Mouse (Mus musculus): ENCODE measurements at regions not wholly inside any gene's neighbourhood (a gene's known extent, or its start where the extent isn't known, plus 50 kb on each side); places are given as distances from the start of the nearest gene placed in this dataset.
"Not testable (repeated sequence)": the region's sequence is repeated elsewhere in the genome, so short reads cannot be mapped to it uniquely, and the experiment has no call there.

DNA sequence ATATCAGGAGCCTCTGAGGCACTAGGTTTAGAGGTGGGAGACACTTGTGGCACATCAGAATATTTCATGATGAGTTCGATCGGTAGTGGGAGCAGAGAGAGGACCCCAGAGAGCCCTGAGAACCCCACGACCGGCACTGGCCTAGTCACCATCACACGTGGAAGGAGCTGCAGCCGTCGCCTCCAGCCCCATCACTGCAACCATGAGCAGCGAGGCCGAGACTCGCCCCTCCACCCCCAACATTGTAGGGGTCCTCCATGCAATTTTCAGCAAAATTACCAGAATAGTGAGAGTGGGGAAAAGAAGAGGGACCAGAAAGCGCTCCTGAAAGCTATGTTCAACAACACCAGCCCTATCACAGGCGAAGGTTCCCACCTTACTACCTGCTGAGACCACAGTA is 297.0 kb downstream of the Edem1 start:
- no peak for ATAC-seq (ENCODE audit: low TSS enrichment)

DNA sequence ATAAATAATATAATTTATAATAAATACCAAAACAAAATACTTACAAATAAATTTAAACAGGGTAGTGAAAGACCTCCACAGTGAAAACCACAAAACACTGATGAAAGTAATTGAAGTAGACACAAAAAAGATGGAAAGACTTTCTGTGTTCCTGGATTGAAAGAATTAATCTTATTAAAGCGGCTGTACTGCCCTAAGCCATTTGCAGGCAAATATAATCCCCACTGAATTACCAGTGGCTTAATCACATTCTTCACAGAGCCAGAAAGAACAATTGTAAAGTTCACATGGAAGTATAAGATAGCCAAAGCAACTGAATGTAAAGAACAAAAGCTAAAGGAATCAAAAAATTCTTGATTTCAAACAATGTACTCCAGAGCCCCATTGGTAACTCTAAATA is 298.8 kb downstream of the Edem1 start:
- no peak for ATAC-seq (ENCODE audit: low TSS enrichment)

DNA sequence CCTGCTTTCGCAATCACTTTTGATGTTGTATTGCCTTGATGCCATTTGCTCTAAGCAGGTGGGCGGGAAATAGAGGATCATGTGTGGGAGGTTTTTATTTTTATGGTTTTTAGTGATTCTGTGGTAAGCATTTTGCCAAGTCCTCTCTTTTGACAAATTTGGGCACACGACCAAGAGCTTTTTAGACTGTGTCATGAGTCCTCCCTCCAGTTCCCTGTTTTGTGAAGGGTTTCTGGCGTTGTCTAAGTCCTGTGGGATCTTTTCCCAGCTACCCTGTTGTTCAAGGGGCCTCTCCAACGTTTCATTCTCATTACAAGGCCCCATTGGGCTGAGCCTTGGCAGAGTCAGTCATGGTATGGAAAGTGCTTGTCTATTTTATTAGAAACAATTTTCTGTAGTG is 317.7 kb downstream of the Edem1 start:
- ATAC-seq (ENCODE audit: low TSS enrichment) = peak; percentile 39

DNA sequence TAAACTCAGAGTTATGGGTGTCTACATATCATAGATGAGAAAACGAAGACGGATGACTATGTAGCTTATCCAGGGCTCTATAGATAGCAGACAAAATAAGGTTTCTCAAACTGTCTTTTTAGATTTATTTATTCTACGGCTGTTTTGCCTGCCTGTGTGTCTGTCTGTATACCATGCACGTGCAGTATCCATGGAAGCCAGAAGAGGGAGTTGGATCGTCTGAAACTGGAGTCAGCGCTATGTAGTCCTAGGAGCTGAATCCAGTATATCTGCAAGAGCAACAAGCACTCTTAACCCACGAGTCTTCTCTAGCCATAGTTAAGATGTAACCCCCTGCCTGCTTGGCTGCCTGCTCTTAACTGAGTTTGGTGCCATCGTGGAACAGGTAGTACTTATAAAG is 320.6 kb downstream of the Edem1 start:
- ATAC-seq (ENCODE audit: low TSS enrichment) = no peak

DNA sequence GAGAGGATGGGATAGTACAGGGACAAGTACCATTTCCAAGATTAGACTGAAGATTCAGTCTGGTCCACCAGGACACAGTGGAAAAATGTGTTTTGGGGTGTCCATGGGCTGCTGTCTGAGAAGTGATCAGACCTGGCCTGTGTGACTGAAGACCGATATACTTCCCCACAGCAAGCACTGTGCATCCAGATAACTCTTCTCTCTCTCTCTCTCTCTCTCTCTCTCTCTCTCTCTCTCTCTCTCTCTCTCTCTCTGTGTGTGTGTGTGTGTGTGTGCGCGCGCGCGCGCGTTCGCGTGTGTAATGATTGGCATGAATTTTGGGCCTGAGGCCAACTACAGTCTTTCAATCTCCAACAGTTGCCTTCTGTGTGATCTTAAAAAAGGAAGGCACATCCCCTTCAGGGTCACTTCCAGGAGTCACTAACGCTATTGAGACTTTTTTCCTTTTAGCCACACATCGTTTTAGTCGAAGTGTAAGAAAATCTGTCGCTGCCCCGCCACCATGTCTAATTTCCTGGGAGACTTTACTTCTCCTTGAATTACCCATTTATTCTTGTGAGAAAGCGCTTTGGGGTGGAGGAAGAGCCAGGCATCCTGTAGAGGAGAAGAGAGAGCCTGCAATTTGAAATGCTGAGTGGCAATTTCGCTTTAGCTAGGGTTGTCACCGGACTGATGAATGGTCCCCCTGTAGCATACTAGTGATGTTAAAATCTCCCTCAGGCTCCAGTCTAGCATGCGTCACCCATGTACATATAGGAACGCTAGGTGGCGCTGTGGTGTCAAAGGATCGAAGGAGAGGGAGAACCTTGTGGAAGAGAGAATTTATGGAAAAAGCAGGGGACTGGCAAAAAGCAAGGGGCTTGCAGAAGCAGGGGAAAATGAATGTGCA is 321.8 kb downstream of the Edem1 start:
- peak; percentile 94 for ATAC-seq (ENCODE audit: low TSS enrichment)

DNA sequence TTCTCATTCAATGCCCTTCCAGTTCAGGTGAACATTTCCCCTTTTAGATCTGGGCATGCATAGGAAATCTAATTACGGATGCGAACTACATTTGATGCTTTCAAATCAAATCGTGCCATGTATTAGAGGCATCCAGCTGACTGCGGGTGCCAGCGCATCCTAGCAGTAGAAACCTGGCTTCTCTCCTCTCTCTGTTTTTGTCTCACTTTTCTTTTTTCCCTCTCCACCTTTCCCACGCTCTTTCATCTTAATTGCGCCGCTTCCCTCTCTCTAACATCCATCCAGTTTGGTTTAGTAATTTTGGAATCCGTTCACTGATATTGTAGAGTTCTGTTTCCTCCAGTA is 322.4 kb downstream of the Edem1 start:
- peak; percentile 53 for ATAC-seq (ENCODE audit: low TSS enrichment)

DNA sequence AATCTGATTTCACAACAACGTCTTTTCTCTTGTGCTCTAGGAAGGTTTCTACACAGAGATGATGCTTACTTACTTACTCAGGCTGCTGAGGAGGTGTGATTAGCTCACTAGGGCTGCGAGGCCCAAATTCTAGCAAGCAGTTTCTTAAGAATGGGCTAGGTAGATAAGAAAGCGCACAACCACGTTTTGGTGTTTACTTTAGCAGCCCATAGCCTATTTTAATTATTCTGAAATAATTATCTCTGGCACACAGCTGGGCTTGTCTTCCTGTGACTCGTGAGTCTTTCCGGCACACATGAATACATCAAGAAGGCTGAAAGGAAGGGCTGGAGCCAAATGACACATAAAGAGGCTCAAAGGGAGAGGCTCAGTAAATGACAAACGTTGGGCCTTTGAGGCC is 325.2 kb downstream of the Edem1 start:
- ATAC-seq (ENCODE audit: low TSS enrichment) = no peak

DNA sequence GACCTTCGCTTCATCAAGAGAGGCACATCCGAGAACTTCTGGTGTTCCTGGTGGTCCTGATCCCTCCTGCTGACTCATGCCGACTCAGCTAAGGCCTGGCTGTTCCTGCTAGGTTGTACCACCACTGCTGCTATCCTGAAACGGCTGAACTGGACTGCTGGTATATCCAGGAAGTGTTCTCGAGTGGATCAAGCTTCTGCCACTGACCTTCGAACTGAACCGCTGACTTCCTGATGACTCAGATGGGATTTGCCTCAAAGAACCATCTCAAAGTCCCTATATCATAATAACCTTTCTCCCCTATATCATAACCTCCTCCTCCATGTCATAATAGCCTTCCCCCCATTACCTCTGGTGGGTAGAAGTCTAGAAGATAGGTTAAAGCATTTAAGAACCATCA is 331.1 kb downstream of the Edem1 start:
- no peak for ATAC-seq (ENCODE audit: low TSS enrichment)

DNA sequence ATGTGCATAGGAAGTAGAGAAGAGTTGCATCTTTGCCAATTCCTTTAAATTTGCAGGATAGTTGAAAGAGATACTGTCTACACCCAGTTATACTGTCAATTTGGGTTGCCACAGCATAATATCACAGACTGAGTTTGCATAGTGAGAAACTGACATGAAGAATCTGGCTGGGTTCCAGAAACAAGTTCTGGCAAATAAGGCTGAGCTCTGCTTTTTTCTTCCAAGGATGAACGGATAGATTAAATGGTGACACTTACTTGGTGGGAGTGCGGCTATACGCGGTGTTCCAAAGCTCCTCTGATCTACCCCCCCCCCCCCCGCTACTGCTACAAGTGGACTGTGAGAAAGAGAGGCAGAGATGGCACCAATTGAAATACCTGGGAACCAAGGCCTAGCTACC is 339.0 kb downstream of the Edem1 start:
- ATAC-seq (ENCODE audit: low TSS enrichment) = no peak; the same call in 1 of the 2 replicates

DNA sequence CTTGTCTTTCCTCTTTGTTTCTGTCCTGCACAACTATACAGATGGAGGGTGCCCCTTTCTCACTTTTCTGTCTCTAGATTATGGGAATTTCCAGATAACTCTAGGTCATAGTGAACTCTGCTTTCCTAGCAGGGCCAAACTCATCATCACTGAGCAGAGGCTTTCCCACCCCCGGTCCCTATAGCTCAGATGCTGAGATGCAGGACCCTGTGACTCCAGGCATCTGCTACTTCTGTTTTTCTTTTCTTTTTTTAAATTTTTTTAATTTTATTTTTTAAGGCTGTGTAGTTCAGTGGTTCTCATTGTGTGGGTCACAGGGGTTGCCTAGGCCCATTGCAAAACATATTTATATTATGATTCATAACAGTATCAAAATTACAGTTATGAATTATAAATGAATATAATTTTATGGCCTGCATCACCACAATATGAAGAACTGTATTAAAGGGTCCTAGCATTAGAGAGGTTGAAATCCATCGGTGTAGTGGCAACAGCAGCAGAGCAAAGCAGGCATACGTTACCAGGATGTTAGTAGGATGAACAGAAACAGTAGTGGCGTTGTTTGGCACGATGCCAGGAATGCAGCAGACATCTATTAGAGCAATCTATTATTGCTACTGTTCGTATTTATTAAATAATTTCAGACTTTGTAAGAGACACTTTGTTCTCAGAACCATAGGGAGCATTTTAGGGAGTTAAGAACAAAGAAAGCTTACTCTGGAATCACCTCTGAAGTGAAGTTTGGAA is 343.8 kb downstream of the Edem1 start:
- no peak for ATAC-seq (ENCODE audit: low TSS enrichment)

DNA sequence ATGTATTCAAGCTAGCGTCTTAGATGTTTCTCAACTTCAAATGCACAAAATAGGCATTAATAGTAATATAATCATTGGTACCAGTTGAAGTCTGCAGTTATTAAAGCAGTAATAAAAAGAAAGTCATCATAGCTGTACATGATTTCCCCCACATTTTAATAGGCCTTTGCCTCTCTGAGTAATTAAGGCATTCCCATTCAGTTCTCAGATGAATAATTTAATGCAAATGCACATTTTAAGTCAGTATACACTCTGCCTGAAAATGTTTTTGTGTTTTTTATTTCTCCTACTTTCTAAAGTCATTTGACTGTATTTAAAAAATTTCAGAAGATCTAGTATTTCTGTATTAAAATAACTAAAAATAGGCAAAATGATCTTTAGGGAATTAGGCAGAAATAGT is 344.6 kb downstream of the Edem1 start:
- ATAC-seq (ENCODE audit: low TSS enrichment) = no peak

DNA sequence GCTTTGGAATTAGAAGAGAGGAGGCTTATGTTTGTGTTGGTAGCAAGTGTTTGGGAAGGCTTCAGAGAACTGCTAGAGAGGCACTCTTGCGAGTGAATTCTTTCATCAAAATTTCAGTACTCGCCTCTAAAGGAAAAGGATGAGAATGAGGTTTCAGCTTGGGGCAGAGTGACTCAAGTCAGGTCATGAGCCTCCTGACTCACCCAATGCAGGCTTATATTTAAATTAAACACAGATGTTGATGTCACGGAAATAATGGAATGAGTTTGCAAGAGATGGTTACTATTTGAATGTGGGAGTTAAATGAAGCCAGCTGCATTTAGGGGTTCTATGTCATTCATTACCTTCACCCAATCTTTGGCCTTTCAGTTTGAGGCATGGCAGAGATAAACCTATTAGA is 348.4 kb downstream of the Edem1 start:
- ATAC-seq (ENCODE audit: low TSS enrichment) = no peak

DNA sequence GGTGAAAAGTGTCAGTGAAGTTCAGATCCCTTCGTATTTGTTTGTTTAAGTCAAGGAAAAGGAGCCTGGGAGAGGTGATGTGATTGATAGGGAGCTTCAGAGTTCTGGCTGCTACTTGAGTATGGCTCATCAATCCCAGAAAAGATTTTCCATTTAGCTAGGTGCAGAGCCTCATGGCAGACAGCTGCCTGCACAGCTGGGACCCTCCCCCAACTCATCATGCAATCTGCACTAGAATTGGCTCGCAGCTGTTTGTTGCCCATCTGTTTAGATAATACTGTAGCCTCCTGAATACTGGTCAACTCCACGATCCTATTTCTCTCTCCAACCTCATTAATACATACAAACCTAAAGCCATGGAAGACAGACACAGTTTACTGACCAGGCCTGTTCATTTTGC is 354.4 kb downstream of the Edem1 start:
- no peak for ATAC-seq (ENCODE audit: low TSS enrichment)

DNA sequence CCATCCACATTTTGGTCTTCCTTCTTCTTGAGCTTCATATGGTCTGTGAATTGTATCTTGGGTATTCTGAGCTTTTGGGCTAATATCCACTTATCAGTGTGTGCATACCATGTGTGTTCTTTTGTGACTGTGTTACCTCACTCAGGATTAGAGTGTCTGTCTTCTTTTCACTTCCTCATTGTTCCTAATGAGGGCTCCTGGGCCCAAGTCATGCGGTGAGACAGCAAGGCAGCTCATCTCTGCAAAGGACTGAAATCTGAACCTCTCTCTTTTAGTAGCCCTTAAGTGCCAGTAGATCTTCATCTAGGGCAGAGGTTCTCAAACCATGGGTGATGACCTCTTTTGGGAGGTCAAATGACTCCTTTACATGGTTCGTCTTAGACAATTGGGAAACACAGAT is 364.6 kb downstream of the Edem1 start:
- ATAC-seq (ENCODE audit: low TSS enrichment) = not testable (repeated sequence)

DNA sequence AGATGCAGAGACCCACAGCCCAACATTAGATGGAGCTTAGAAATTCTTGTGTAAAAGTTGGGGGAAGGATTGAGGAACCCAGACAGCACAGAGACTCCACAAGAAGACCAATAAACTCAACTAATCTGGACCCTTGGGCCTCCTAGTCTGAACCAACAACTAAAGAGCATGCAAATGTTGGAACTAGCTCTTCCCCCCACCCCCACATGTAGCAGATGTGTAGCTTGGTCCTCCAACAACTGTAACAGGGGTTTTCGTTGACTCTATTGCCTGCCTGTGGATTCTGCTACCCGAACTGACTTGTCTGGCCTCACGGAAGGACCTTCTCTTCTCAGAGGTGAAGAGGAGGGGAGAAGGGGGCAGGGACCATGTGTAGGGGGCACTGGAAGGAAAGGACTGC is 365.2 kb downstream of the Edem1 start:
- ATAC-seq (ENCODE audit: low TSS enrichment) = no peak

DNA sequence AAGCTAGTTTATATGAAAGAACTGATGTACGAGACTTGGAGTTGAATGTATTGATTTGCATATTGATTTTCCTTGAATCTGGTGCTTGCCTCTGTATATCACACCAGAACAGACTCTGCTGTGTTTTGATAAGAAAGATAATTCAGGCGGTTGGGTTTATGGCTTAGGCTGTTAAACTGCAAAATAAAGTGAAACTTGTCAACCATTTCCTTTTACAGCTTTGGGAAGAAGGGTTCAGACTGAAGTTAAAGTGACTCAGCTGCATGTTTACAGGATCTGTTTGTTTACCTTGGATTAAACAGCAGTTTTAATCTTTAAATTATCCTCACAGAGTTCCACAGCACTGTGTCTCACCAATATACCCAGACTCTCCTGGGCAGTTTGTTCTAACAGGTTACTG is 381.3 kb downstream of the Edem1 start:
- ATAC-seq (ENCODE audit: low TSS enrichment) = no peak

DNA sequence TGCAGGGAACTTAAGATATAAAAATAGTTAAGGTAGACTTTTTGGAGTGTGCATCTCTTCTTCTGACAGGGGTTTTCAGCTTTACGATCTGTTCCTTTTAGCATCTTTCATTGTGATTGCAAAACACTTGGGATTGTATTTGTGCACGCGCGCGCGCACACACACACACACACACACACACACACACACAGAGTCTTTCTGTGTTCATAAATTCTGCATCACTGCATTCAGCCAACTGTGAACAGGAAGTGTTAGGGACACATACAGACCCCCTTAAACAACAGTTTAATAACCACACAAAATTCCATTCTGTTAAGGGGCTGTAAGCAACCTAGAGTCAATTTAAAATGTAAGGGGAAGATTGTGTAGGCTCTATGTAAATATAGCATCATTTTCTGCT is 401.9 kb downstream of the Edem1 start:
- ATAC-seq (ENCODE audit: low TSS enrichment) = no peak

DNA sequence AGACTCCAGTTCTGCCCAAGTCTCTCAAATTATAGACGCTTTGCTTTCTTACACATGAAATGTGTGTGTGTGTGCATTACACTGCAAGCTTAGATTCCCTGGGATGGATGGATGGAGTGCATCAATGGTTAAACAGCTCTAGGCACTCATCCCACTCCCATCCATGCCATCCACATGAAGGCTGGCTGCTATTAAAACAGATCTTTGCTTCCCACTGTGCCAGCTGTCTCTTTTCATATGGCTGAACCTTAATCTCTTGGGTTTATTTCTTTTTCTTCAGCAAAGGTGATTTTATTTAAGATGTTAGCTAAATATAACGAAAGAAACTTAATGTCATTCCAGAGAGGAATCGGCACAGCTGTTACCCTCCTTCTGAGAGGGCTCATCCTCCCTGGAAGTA is 405.0 kb downstream of the Edem1 start:
- peak; percentile 80 for ATAC-seq (ENCODE audit: low TSS enrichment)

DNA sequence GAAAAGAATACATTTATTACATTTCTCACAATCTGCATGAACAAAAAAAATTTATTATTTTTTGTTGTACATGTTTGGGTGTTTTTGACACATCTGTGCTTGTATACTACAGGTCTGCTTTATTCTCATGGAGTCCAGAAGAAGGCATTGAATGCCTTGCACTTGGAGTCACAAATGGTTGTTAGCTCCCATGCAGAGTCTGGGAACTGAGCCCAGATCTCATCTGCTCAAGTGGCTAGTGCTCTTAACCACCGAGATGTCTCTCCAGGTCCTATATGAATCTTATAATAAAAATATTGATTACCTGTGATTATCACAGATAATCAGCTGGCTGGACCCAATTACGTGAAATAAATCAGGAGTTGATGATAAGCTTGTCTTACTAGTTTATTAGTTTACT is 417.2 kb downstream of the Edem1 start:
- no peak for ATAC-seq (ENCODE audit: low TSS enrichment)

DNA sequence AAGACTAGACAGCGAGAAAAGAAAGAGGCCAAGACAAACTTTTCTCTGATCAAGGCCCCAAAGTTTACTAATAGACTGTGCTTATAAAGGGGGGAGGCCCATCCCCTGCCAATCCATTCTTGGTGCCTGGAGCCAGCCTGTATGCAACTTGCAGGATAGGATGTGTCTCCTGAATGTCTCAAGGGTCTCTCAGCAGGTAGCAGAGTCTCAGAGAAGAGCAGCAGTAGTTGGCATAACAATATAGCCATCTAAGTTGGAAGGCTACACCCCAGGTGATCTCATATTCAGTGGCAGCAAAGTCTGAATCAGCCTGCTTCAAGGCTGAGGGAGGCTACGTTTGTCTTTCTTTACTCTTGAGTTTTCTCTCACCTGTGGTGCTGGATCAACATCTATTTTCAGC is 418.1 kb downstream of the Edem1 start:
- not testable (repeated sequence) for ATAC-seq (ENCODE audit: low TSS enrichment)

Measured in frontal cortex, adult (tissue).